Mouse (Mus musculus) yolk sac, embryonic 10.5 days (tissue): ENCODE data around the gene Cep162.
A peak's percentile ranks its signal among the peaks of the same experiment; 100 is the strongest.

ENCODE experiments used
- DNase-seq: peaks from one replicate; pipeline ENCODE4 v3.0.0-alpha.2; 2017; ENCODE audit warnings: low spot score

Gene Cep162

GRCm38 (mm10) chr9:87152641-87153325, 102.6 kb downstream of the Cep162 start:
- no peak for DNase-seq

GRCm38 (mm10) chr9:87147927-87148326, 107.4 kb downstream of the Cep162 start:
- no peak for DNase-seq

- DNase-seq: no peak
These were observed 108.9 kb downstream of the Cep162 start for GRCm38 (mm10) chr9:87146400-87146799.

- no peak for DNase-seq
These were observed 109.7 kb downstream of the Cep162 start for GRCm38 (mm10) chr9:87145671-87146070.

- no peak for DNase-seq
These were observed 110.2 kb downstream of the Cep162 start for GRCm38 (mm10) chr9:87145180-87145579.

GRCm38 (mm10) chr9:87144532-87144931, 110.8 kb downstream of the Cep162 start:
- no peak for DNase-seq

- DNase-seq: peak; percentile 24
These were observed 111.2 kb downstream of the Cep162 start, which contains the start of gene Mrap2 for GRCm38 (mm10) chr9:87144106-87144505. Gene Mrap2 (plus strand): TSS chr9:87144306.

GRCm38 (mm10) chr9:87143076-87143475, 112.3 kb downstream of the Cep162 start:
- no peak for DNase-seq
